Mouse (Mus musculus) embryonic facial prominence, embryonic 14.5 days (tissue): ENCODE results near the gene Tshz2. TPM values are rescaled to one million over a fixed set of nuclear protein-coding genes. Genes with fewer than 3 reads are reported as not detected.

Experiments
- ATAC-seq: fragments of 200-750 bp; cut with Nextera tagmentation; 2 replicates; pipeline ENCODE4 v1.8.0; 2017; ENCODE audit warnings: low read depth, moderate number of reproducible peaks, moderate TSS enrichment
- DNase-seq: peaks from one replicate; pipeline ENCODE4 v3.0.0-alpha.2; 2015; ENCODE audit warnings: low spot score
- H3K27ac ChIP-seq: fragments of 300-500 bp; sonication (generic); replicated peaks from 2 replicates; pipeline ENCODE4 v1.5.1; 2014; ENCODE audit warnings: low read depth, mild to moderate bottlenecking, low read length, moderate library complexity
- H3K27me3 ChIP-seq: fragments of 300-500 bp; sonication (generic); replicated peaks from 2 replicates; pipeline ENCODE4 v1.6.1; 2014; ENCODE audit warnings: low read length; ENCODE audit not compliant: control insufficient read depth, insufficient read depth
- H3K36me3 ChIP-seq: fragments of 300-500 bp; sonication (generic); 2 replicates; pipeline ENCODE4 v1.6.1; 2014; ENCODE audit warnings: low read length, mixed read lengths; ENCODE audit not compliant: control insufficient read depth, insufficient read depth
- H3K4me1 ChIP-seq: fragments of 300-500 bp; sonication (generic); 2 replicates; pipeline ENCODE4 v1.6.1; 2014; ENCODE audit warnings: antibody characterized with exemption, low read length; ENCODE audit not compliant: control insufficient read depth, insufficient read depth
- H3K4me2 ChIP-seq: fragments of 300-500 bp; sonication (generic); 2 replicates; pipeline ENCODE4 v1.6.1; 2014; ENCODE audit warnings: low read depth, mild to moderate bottlenecking, low read length, moderate library complexity, mixed read lengths
- H3K4me3 ChIP-seq: fragments of 300-500 bp; sonication (generic); 2 replicates; pipeline ENCODE4 v1.5.1; 2014; ENCODE audit warnings: low read depth, mild to moderate bottlenecking, low read length
- H3K9ac ChIP-seq: fragments of 300-500 bp; sonication (generic); 2 replicates; pipeline ENCODE4 v1.6.1; 2014; ENCODE audit warnings: low read depth, mild to moderate bottlenecking, low read length, moderate library complexity, mixed read lengths
- H3K9me3 ChIP-seq: fragments of 300-500 bp; sonication (generic); 2 replicates; pipeline ENCODE4 v1.6.1; 2016; ENCODE audit warnings: low read length; ENCODE audit not compliant: control insufficient read depth
- WGBS: fragments of 180-500 bp; shearing (Covaris S2); extraction: QIAGEN DNeasy Blood & Tissue Kit; methylation state at CpG from one replicate; pipeline ENCODE4 v1.1.7; 2014; 5-methylcytosine and 5-hydroxymethylcytosine counted together
- polyA plus RNA-seq: library from polyadenylated mRNA; unstranded; fragments of >200 nt; fragmentation: Nextera tagmentation; extraction: Ambion mirVana; gene quantifications from 2 replicates; pipeline ENCODE4 v1.2.1, GENCODE M21; 2014

Tshz2 gene
- polyA plus RNA-seq, 1 experiment from 2014 or later = 8.5 TPM

DNA sequence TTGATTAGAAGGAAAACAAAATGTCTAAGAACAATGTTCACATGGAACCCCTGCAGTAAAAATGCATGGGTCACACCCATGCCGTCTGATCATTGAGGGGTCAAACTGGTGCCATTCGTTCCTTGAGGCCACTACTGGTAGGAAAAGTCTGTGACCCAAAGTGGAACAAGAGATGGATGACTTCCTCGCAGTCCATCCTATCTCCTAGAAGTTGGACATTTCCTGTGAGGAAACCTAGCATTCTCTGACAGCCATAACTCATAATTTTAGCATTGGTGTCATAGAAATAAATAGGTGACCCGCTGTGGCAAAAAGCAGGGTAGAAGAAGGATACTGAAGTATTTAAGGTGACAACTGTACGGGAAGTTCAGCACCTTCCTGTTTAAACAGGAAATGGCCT, 41.4 kb downstream of the Tshz2 start:
- Histone ChIP-seq H3K9ac (no peak overlapping the region), H3K4me3 (no peak overlapping the region), H3K4me1 (no peaks in the 10 kb centered on the region; the same call in 1 of the 2 replicates), H3K4me2 (no peak overlapping the region), H3K27ac (no peak overlapping the region), H3K36me3 (no peaks in the 10 kb centered on the region), H3K9me3 (no peaks in the 10 kb centered on the region), H3K27me3 (no peaks in the 10 kb centered on the region)
- ATAC-seq (no peak), DNase-seq (no peak)
- 79% methylated on average over 5 of the region's 5 CpGs for WGBS

- no peak for ATAC-seq
Measured at GRCm38 (mm10) chr2:169679264-169679663, 46.5 kb downstream of the Tshz2 start.

DNA sequence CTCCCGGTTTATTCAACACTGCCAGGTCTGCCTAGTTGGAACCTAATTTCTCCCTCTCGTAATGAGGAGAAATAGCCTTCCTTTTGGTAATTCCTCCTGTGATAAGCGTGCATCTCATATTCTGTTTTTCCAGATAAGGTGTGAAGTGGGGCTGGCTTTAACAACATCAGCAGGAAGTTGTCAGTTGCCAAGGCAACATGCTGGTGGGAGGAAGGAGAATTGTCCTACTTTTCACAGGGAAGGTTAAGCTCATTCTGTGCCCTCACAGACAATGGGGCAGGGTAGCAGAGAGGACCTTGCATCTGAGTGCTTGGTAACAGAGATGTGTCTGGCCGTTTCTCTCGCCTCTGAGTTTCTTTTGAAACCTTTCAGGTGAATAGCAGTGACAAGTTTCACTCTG, 47.1 kb downstream of the Tshz2 start:
- no peak overlapping the region for H3K4me2 ChIP-seq
- no peak overlapping the region for H3K27ac ChIP-seq
- H3K27me3 ChIP-seq = no peaks in the 10 kb centered on the region
- H3K36me3 ChIP-seq = no peaks in the 10 kb centered on the region
- no peak for ATAC-seq
- H3K4me1 ChIP-seq = no peaks in the 10 kb centered on the region; the same call in 1 of the 2 replicates
- no peak overlapping the region for H3K9ac ChIP-seq
- no peak overlapping the region for H3K4me3 ChIP-seq
- WGBS = 65% methylated on average over 5 of the region's 5 CpGs
- no peaks in the 10 kb centered on the region for H3K9me3 ChIP-seq
- no peak for DNase-seq

More at GRCm38 (mm10) chr2:169679264-169679663, 46.5 kb downstream of the Tshz2 start:
- no peak overlapping the region for H3K4me3 ChIP-seq
- WGBS = 68% methylated on average over 7 of the region's 7 CpGs
- H3K36me3 ChIP-seq = no peaks in the 10 kb centered on the region
- H3K9me3 ChIP-seq = no peaks in the 10 kb centered on the region
- H3K4me1 ChIP-seq = no peaks in the 10 kb centered on the region; the same call in 1 of the 2 replicates
- DNase-seq = no peak
- H3K27me3 ChIP-seq = no peaks in the 10 kb centered on the region
- H3K4me2 ChIP-seq = no peak overlapping the region
- no peak overlapping the region for H3K9ac ChIP-seq
- no peak overlapping the region for H3K27ac ChIP-seq

DNA sequence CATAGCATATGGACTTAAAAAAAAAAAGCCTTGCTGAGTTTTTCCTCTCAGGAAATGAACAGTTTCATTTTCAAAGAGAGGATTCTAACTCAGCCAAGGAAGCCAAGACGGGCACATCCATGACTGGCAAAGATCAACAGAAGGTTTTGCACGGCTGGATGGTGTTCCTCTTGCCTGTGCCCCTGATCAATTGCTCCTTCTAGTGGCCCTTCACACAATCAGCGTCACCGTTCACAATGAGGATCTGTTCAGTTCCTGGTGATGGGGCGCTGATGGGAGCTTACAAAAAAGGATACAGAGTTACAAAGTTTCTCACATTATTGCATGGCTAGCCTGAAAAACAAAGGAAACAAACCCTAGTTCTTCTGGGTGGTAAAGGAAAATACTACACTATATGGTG, 52.4 kb downstream of the Tshz2 start:
- H3K9ac ChIP-seq = no peak overlapping the region
- no peak overlapping the region for H3K4me3 ChIP-seq
- DNase-seq = no peak
- 45% methylated on average over 5 of the region's 5 CpGs for WGBS
- no peaks in the 10 kb centered on the region for H3K9me3 ChIP-seq
- no peaks in the 10 kb centered on the region for H3K36me3 ChIP-seq
- no peak overlapping the region for H3K4me2 ChIP-seq
- no peaks in the 10 kb centered on the region for H3K4me1 ChIP-seq
- H3K27ac ChIP-seq = no peak overlapping the region
- H3K27me3 ChIP-seq = no peaks in the 10 kb centered on the region
- no peak for ATAC-seq

GRCm38 (mm10) chr2:169685747-169686146, 52.9 kb downstream of the Tshz2 start:
- H3K9me3 ChIP-seq = no peaks in the 10 kb centered on the region
- no peaks in the 10 kb centered on the region for H3K27me3 ChIP-seq
- DNase-seq (no peak), ATAC-seq (no peak)
- WGBS = 72% methylated on average over 7 of the region's 7 CpGs
- H3K4me3 ChIP-seq = no peak overlapping the region
- no peak overlapping the region for H3K9ac ChIP-seq
- no peaks in the 10 kb centered on the region for H3K4me1 ChIP-seq
- no peaks in the 10 kb centered on the region for H3K36me3 ChIP-seq
- H3K4me2 ChIP-seq = no peak overlapping the region
- H3K27ac ChIP-seq = no peak overlapping the region

- H3K4me3 ChIP-seq = no peak overlapping the region
- no peak overlapping the region for H3K4me2 ChIP-seq
- H3K27ac ChIP-seq = no peak overlapping the region
- WGBS = 69% methylated on average over 12 of the region's 12 CpGs
- no peaks in the 10 kb centered on the region for H3K27me3 ChIP-seq
- H3K36me3 ChIP-seq = no peaks in the 10 kb centered on the region
- no peak for ATAC-seq
- no peaks in the 10 kb centered on the region for H3K9me3 ChIP-seq
- no peak for DNase-seq
- no peak overlapping the region for H3K9ac ChIP-seq
- H3K4me1 ChIP-seq = no peaks in the 10 kb centered on the region
Measured at GRCm38 (mm10) chr2:169686697-169687430, 54.1 kb downstream of the Tshz2 start.

GRCm38 (mm10) chr2:169690054-169690453, 57.2 kb downstream of the Tshz2 start:
- Histone ChIP-seq H3K9me3 (no peaks in the 10 kb centered on the region), H3K9ac (no peak overlapping the region), H3K4me3 (no peak overlapping the region), H3K4me1 (no peaks in the 10 kb centered on the region), H3K27ac (no peak overlapping the region), H3K27me3 (no peaks in the 10 kb centered on the region), H3K36me3 (no peaks in the 10 kb centered on the region), H3K4me2 (no peak overlapping the region)
- 82% methylated on average over 2 of the region's 2 CpGs for WGBS
- DNase-seq (no peak), ATAC-seq (no peak)

- H3K9me3 ChIP-seq = no peaks in the 10 kb centered on the region
- ATAC-seq (0 out of 2 replicates have a peak, but pooled peaks have one; percentile 2), DNase-seq (no peak)
- H3K9ac ChIP-seq = no peak overlapping the region
- peaks cover 4% of the 10 kb centered on the region; the same call in 1 of the 2 replicates for H3K4me1 ChIP-seq
- H3K4me3 ChIP-seq = no peak overlapping the region
- no peak overlapping the region for H3K4me2 ChIP-seq
- H3K36me3 ChIP-seq = no peaks in the 10 kb centered on the region
- no peaks in the 10 kb centered on the region for H3K27me3 ChIP-seq
- 87% methylated on average over 9 of the region's 9 CpGs for WGBS
- no peak overlapping the region for H3K27ac ChIP-seq
Measured at GRCm38 (mm10) chr2:169694494-169694893, 61.7 kb downstream of the Tshz2 start.

GRCm38 (mm10) chr2:169695025-169695424, 62.2 kb downstream of the Tshz2 start:
- Histone ChIP-seq H3K27ac (no peak overlapping the region), H3K4me1 (peaks cover 4% of the 10 kb centered on the region; the same call in 1 of the 2 replicates), H3K36me3 (no peaks in the 10 kb centered on the region), H3K4me3 (no peak overlapping the region), H3K9ac (no peak overlapping the region), H3K27me3 (no peaks in the 10 kb centered on the region), H3K9me3 (no peaks in the 10 kb centered on the region), H3K4me2 (no peak overlapping the region)
- DNase-seq = peak; percentile 54
- peak; percentile 68; the same call in 1 of the 2 replicates for ATAC-seq
- 79% methylated on average over 9 of the region's 9 CpGs for WGBS
